ENCODE assay signal across 13 mouse cellular contexts in genomic region chr7:138451321-138451720, GRCm38 (mm10). TPM values are rescaled to one million over a fixed set of nuclear protein-coding genes. Genes with fewer than 3 reads are reported as not detected.
DNase-seq lines count a peak whose midpoint lies in the region; ATAC-seq and TF ChIP-seq lines count a peak whose summit lies in the region.
"Had no signal": no experiment of that assay in that cellular context is flagged by ENCODE, and none has a peak within 500 bp of the region (broad histone marks: within the 10 kb centered on the region; RNA-seq: fewer than 3 reads in every experiment).

No protein-coding gene starts in this region.

- no peak overlapping the region for H3K4me3 ChIP-seq in hindbrain, postnatal 0 days (ENCODE audit: low read length)
- H3K4me3 ChIP-seq in hindbrain, embryonic 13.5 days: no peak overlapping the region
- H3K4me3 ChIP-seq: heart, embryonic 13.5 days; limb, embryonic 12.5 days had no signal

- intact Hi-C loops in left cerebral cortex, postnatal 36 days (cut with DNase I): no loop called here

- TF ChIP-seq CTCF in hindbrain, postnatal 0 days (IDR thresholded peaks at IDR 0.05; ENCODE audit: low read depth): no peak
- TF ChIP-seq CTCF in brain, embryonic 14.5 days (IDR thresholded peaks at IDR 0.05; ENCODE audit: borderline replicate concordance, extremely low read depth, insufficient read depth, insufficient read length): no peak

- H3K9ac ChIP-seq in hindbrain, postnatal 0 days (replicated peaks; ENCODE audit: low read length): no peak overlapping the region
- H3K9ac ChIP-seq in hindbrain, embryonic 13.5 days: no peak overlapping the region
- H3K9ac ChIP-seq: heart, embryonic 13.5 days; limb, embryonic 12.5 days had no signal

- DNase-seq in cerebellum, adult 11-12 months: peak; percentile 5
- no peak for DNase-seq in cerebellum, adult 9-10 months
- peak; percentile 72 for DNase-seq in hindbrain, postnatal 0 days (ENCODE audit: low spot score)
- peak; percentile 57 for DNase-seq in brain, embryonic 14.5 days (ENCODE audit: low read depth)
- DNase-seq in left cerebral cortex, postnatal 36 days (ENCODE audit: low spot score in 2 of 2): peak; percentile 41 to 53
- DNase-seq in kidney, postnatal 4 days: no peak
- DNase-seq: thymus, postnatal 14 days had no signal

- no peak overlapping the region for H3K4me2 ChIP-seq in hindbrain, postnatal 0 days (ENCODE audit: low read depth, low read length)
- H3K4me2 ChIP-seq in hindbrain, embryonic 13.5 days: no peak overlapping the region
- H3K4me2 ChIP-seq: heart, embryonic 13.5 days; limb, embryonic 12.5 days had no signal

- H3K36me3 ChIP-seq in hindbrain, postnatal 0 days (ENCODE audit: insufficient read depth, low read length): no peaks in the 10 kb centered on the region
- H3K36me3 ChIP-seq in hindbrain, embryonic 13.5 days: no peaks in the 10 kb centered on the region
- H3K36me3 ChIP-seq: heart, embryonic 13.5 days; limb, embryonic 12.5 days had no signal

- H3K27ac ChIP-seq in hindbrain, postnatal 0 days: no peak overlapping the region
- H3K27ac ChIP-seq in hindbrain, embryonic 13.5 days: no peak overlapping the region
- H3K27ac ChIP-seq: heart, embryonic 13.5 days; limb, embryonic 12.5 days had no signal

- H3K9me3 ChIP-seq in hindbrain, postnatal 0 days (ENCODE audit: low read length): no peaks in the 10 kb centered on the region
- H3K9me3 ChIP-seq in hindbrain, embryonic 13.5 days: no peaks in the 10 kb centered on the region
- H3K9me3 ChIP-seq: heart, embryonic 13.5 days; limb, embryonic 12.5 days had no signal

- no peak for ATAC-seq in hindbrain, postnatal 0 days
- ATAC-seq in hindbrain, embryonic 13.5 days (ENCODE audit: low FRiP score): no peak
- ATAC-seq in granulocyte monocyte progenitor cell, adult 5-6 weeks (replicated peaks; ENCODE audit: poor library complexity, severe bottlenecking): no peak

- TF ChIP-seq POLR2A in brain, embryonic 14.5 days (IDR thresholded peaks at IDR 0.05; ENCODE audit: borderline replicate concordance, extremely low read depth, insufficient read depth, insufficient read length, poor library complexity, severe bottlenecking): no peak

- no peaks in the 10 kb centered on the region for H3K4me1 ChIP-seq in hindbrain, postnatal 0 days (ENCODE audit: insufficient read depth, low read length)
- H3K4me1 ChIP-seq in hindbrain, embryonic 13.5 days (replicated peaks): peaks cover 5% of the 10 kb centered on the region
- H3K4me1 ChIP-seq: heart, embryonic 13.5 days had no signal

- no peaks in the 10 kb centered on the region for H3K27me3 ChIP-seq in hindbrain, postnatal 0 days (ENCODE audit: insufficient read depth, low read length)
- no peaks in the 10 kb centered on the region for H3K27me3 ChIP-seq in hindbrain, embryonic 13.5 days
- H3K27me3 ChIP-seq: heart, embryonic 13.5 days had no signal

RNA-seq across cellular contexts. Expression of gene Tcerg1l, which starts 53.8 kb away (rescaled TPM):
- total RNA-seq in hindbrain, postnatal 0 days (2014; rRNA removed): 28.5 and 33.9 TPM in 2 replicates
- polyA plus RNA-seq in hindbrain, postnatal 0 days (2015; fragmentation: Nextera tagmentation; extraction: Ambion mirVana): 22.7 and 25.4 TPM in 2 replicates
- polyA plus RNA-seq in hindbrain, embryonic 13.5 days (2015; fragmentation: Nextera tagmentation; extraction: Ambion mirVana): 19.2 and 19.7 TPM in 2 replicates
- 13.1 and 23.8 TPM in 2 replicates for polyA plus RNA-seq in brain, embryonic 14.5 days (2012; rRNA removed)
- 10 to 100 TPM; 10.5 to 14.9 TPM for total RNA-seq in left cerebral cortex, postnatal 36 days (2021)
- total RNA-seq in granulocyte monocyte progenitor cell, adult 5-6 weeks (2014; fragmentation: Nextera tagmentation): not detected in 2 replicates
- total RNA-seq in granulocyte monocyte progenitor cell, adult 5-6 weeks (2017): not detected in 2 replicates
- total RNA-seq: megakaryocyte, adult 5-6 weeks; MEL had no signal

Comparison
In these comparisons a context has a peak if more than half of its experiments do, and no peak if none do; other contexts are left out.
1. DNase-seq: peak in cerebellum, adult 11-12 months (single experiment), hindbrain, postnatal 0 days (single experiment), brain, embryonic 14.5 days (single experiment) and left cerebral cortex, postnatal 36 days (2 of 2); none in cerebellum, adult 9-10 months (single experiment) and kidney, postnatal 4 days (0 of 2).
2. RNA of gene Tcerg1l, which starts 53.8 kb away (total RNA-seq): 28.5 to 33.9 TPM in hindbrain, postnatal 0 days and 10.5 to 14.9 TPM in left cerebral cortex, postnatal 36 days; not detected in granulocyte monocyte progenitor cell, adult 5-6 weeks; every median in the first group is over 10 times any median in the second.